Comparison of ENCODE assay signal across 25 mouse cellular contexts in the genomic region with DNA sequence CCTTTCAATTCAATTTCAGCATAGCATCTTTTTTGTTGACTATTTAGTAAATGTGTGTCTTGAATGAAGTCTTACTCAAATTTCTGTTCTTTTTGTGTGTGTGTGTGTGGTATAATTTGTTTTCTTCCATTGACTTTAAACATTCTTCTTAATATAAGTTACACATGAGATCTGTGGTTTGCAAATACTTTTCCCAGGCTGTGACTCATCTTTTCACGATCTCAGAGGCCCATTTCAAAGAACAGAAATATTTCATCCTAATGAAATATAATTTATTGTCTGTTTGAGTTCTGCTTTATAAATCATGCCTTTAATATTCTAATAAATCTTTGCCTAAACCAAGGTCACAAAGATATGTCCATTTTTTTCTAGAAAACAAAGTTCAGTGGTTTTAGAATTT.
A peak's percentile ranks its signal among the peaks of the same experiment; 100 is the strongest.
DNase-seq lines count a peak whose midpoint lies in the region; ATAC-seq and TF ChIP-seq lines count a peak whose summit lies in the region.
"Had no signal": no experiment of that assay in that cellular context is flagged by ENCODE, and none has a peak within 500 bp of the region (broad histone marks: within the 10 kb centered on the region; RNA-seq: fewer than 3 reads in every experiment).

No protein-coding gene starts in this region.

- WGBS in kidney, postnatal 0 days, result 55% methylated on average over 1 of the region's 1 CpGs
- 64% methylated on average over 1 of the region's 1 CpGs for WGBS in kidney, adult 2 months
- 70% methylated on average over 1 of the region's 1 CpGs for WGBS in hindbrain, postnatal 0 days
- WGBS in stomach, postnatal 0 days, result 33% methylated on average over 1 of the region's 1 CpGs

- no peak for TF ChIP-seq POLR2A in kidney, adult 2 months (IDR thresholded peaks at IDR 0.05; ENCODE audit: low read depth, low read length)

- no peak for ATAC-seq in kidney, postnatal 0 days (replicated peaks; ENCODE audit: low FRiP score, low read depth)
- ATAC-seq in hindbrain, postnatal 0 days, result no peak
- no peak for ATAC-seq in stomach, postnatal 0 days (ENCODE audit: low FRiP score, low TSS enrichment)
- ATAC-seq: activated CD4-positive, CD25-positive, alpha-beta regulatory T cell, adult 4 months; CD4-positive, CD25-positive, alpha-beta regulatory T cell, adult 4 months; Patski had no signal

- TF ChIP-seq EP300 in stomach, postnatal 0 days (optimal IDR thresholded peaks at IDR 0.05), result no peak

- no peaks in the 10 kb centered on the region for H3K36me3 ChIP-seq in kidney, postnatal 0 days (ENCODE audit: insufficient read depth, low read length)
- no peaks in the 10 kb centered on the region for H3K36me3 ChIP-seq in kidney, adult 2 months (ENCODE audit: control insufficient read depth, insufficient read depth, low read length)
- no peaks in the 10 kb centered on the region for H3K36me3 ChIP-seq in hindbrain, postnatal 0 days (ENCODE audit: insufficient read depth, low read length)
- H3K36me3 ChIP-seq in stomach, postnatal 0 days (ENCODE audit: control insufficient read depth, insufficient read depth, low read length), result no peaks in the 10 kb centered on the region
- H3K36me3 ChIP-seq: G1E had no signal

- peak; percentile 14 for DNase-seq in kidney, postnatal 0 days (ENCODE audit: low spot score)
- no peak for DNase-seq in kidney, adult 2 months
- DNase-seq in 3134 (ENCODE audit: extremely low read depth, insufficient read length, low spot score), result peak; percentile 4
- DNase-seq in 3T3-L1 (ENCODE audit: low read depth, low spot score), result peak; percentile 75
- DNase-seq in NIH3T3 (ENCODE audit: low read depth), result peak; percentile 57
- no peak for DNase-seq in hindbrain, postnatal 0 days (ENCODE audit: low spot score)
- no peak for DNase-seq in stomach, postnatal 0 days (ENCODE audit: low spot score)
- DNase-seq in thymus, adult 18-20 months, result no peak
- DNase-seq: adrenal gland, adult 2 months; adrenal gland, adult 8-10 months; adrenal gland, postnatal 10 days; adrenal gland, postnatal 14 days; adrenal gland, postnatal 25 days; adrenal gland, postnatal 36 days; B cell, adult 2 months; cerebellum, adult 11 months; cerebellum, adult 11-12 months; cerebellum, adult 18-20 months; cerebellum, adult 2 months; cerebellum, adult 8-10 months had no signal

- no peak overlapping the region for H3K4me3 ChIP-seq in kidney, postnatal 0 days (replicated peaks; ENCODE audit: low read depth, low read length)
- no peak overlapping the region for H3K4me3 ChIP-seq in kidney, adult 2 months (ENCODE audit: insufficient read depth, low read depth, low read length)
- no peak overlapping the region for H3K4me3 ChIP-seq in hindbrain, postnatal 0 days (ENCODE audit: low read length)
- H3K4me3 ChIP-seq in stomach, postnatal 0 days (ENCODE audit: low read depth, low read length), result no peak overlapping the region

- H3K4me2 ChIP-seq in kidney, postnatal 0 days (ENCODE audit: low read length), result no peak overlapping the region
- H3K4me2 ChIP-seq in hindbrain, postnatal 0 days (ENCODE audit: low read depth, low read length), result no peak overlapping the region
- H3K4me2 ChIP-seq in stomach, postnatal 0 days (replicated peaks; ENCODE audit: low read depth), result no peak overlapping the region

- no peaks in the 10 kb centered on the region for H3K27me3 ChIP-seq in kidney, postnatal 0 days (ENCODE audit: insufficient read depth, low read length)
- H3K27me3 ChIP-seq in kidney, adult 2 months (replicated peaks; ENCODE audit: control insufficient read depth, insufficient read depth, low read length), result no peaks in the 10 kb centered on the region
- no peaks in the 10 kb centered on the region for H3K27me3 ChIP-seq in hindbrain, postnatal 0 days (ENCODE audit: insufficient read depth, low read length)
- H3K27me3 ChIP-seq in stomach, postnatal 0 days (ENCODE audit: control insufficient read depth, insufficient read depth, low read length), result no peaks in the 10 kb centered on the region
- H3K27me3 ChIP-seq: CH12.LX, Patski had no signal

- H3K9ac ChIP-seq in kidney, postnatal 0 days (ENCODE audit: low read depth, low read length), result no peak overlapping the region
- no peak overlapping the region for H3K9ac ChIP-seq in hindbrain, postnatal 0 days (replicated peaks; ENCODE audit: low read length)
- no peak overlapping the region for H3K9ac ChIP-seq in stomach, postnatal 0 days (ENCODE audit: low read length)

- no peak overlapping the region for H3K27ac ChIP-seq in kidney, postnatal 0 days
- H3K27ac ChIP-seq in kidney, adult 2 months (ENCODE audit: insufficient read depth, low read depth, low read length), result no peak overlapping the region
- no peak overlapping the region for H3K27ac ChIP-seq in hindbrain, postnatal 0 days
- H3K27ac ChIP-seq in stomach, postnatal 0 days (replicated peaks), result no peak overlapping the region

- H3K4me1 ChIP-seq in kidney, postnatal 0 days (replicated peaks; ENCODE audit: insufficient read depth, low read length), result no peaks in the 10 kb centered on the region
- no peaks in the 10 kb centered on the region for H3K4me1 ChIP-seq in kidney, adult 2 months (ENCODE audit: control insufficient read depth, insufficient read depth, low read length)
- no peaks in the 10 kb centered on the region for H3K4me1 ChIP-seq in hindbrain, postnatal 0 days (ENCODE audit: insufficient read depth, low read length)
- no peaks in the 10 kb centered on the region for H3K4me1 ChIP-seq in stomach, postnatal 0 days (replicated peaks; ENCODE audit: control insufficient read depth, insufficient read depth)

- no peaks in the 10 kb centered on the region for H3K9me3 ChIP-seq in kidney, postnatal 0 days (replicated peaks; ENCODE audit: low read length)
- no peaks in the 10 kb centered on the region for H3K9me3 ChIP-seq in hindbrain, postnatal 0 days (ENCODE audit: low read length)
- H3K9me3 ChIP-seq in stomach, postnatal 0 days (ENCODE audit: control insufficient read depth, low read length), result no peaks in the 10 kb centered on the region
- H3K9me3 ChIP-seq: G1E had no signal

- no peak for TF ChIP-seq CTCF in kidney, postnatal 0 days (IDR thresholded peaks at IDR 0.05; ENCODE audit: low read depth)
- TF ChIP-seq CTCF in kidney, adult 2 months (conservative IDR thresholded peaks at IDR 0.05; ENCODE audit: insufficient read depth, insufficient read length, low read depth, low read length), result no peak
- TF ChIP-seq CTCF in hindbrain, postnatal 0 days (IDR thresholded peaks at IDR 0.05; ENCODE audit: low read depth), result no peak
- TF ChIP-seq CTCF in stomach, postnatal 0 days (IDR thresholded peaks at IDR 0.05; ENCODE audit: low read depth), result no peak

Comparison
In these comparisons a context has a peak if more than half of its experiments do, and no peak if none do; other contexts are left out.
1. DNase-seq: peak in kidney, postnatal 0 days (single experiment), 3134 (single experiment), 3T3-L1 (single experiment) and NIH3T3 (single experiment); none in kidney, adult 2 months (single experiment), hindbrain, postnatal 0 days (single experiment), stomach, postnatal 0 days (single experiment) and thymus, adult 18-20 months (0 of 2).